Mouse (Mus musculus): Measurements from ENCODE around the gene Ghrhr.

GRCm38 (mm10) chr6:55350383-55350952 is 25.6 kb upstream of the Ghrhr start:
- no peak for TF ChIP-seq POLR2A (IDR thresholded peaks at IDR 0.05; ENCODE audit: extremely low read depth, insufficient read depth, low read length)
- no peak for TF ChIP-seq CTCF (IDR thresholded peaks at IDR 0.05; ENCODE audit: low read depth, low read length)
